Mouse (Mus musculus): Measurements from ENCODE around the gene Sapcd1. TPM values are rescaled to one million over a fixed set of nuclear protein-coding genes. Genes with fewer than 3 reads are reported as not detected.
A peak's percentile ranks its signal among the peaks of the same experiment; 100 is the strongest.

Gene Sapcd1
- polyA plus RNA-seq, 1 experiment from 2014 or later = 21.3 TPM

DNA sequence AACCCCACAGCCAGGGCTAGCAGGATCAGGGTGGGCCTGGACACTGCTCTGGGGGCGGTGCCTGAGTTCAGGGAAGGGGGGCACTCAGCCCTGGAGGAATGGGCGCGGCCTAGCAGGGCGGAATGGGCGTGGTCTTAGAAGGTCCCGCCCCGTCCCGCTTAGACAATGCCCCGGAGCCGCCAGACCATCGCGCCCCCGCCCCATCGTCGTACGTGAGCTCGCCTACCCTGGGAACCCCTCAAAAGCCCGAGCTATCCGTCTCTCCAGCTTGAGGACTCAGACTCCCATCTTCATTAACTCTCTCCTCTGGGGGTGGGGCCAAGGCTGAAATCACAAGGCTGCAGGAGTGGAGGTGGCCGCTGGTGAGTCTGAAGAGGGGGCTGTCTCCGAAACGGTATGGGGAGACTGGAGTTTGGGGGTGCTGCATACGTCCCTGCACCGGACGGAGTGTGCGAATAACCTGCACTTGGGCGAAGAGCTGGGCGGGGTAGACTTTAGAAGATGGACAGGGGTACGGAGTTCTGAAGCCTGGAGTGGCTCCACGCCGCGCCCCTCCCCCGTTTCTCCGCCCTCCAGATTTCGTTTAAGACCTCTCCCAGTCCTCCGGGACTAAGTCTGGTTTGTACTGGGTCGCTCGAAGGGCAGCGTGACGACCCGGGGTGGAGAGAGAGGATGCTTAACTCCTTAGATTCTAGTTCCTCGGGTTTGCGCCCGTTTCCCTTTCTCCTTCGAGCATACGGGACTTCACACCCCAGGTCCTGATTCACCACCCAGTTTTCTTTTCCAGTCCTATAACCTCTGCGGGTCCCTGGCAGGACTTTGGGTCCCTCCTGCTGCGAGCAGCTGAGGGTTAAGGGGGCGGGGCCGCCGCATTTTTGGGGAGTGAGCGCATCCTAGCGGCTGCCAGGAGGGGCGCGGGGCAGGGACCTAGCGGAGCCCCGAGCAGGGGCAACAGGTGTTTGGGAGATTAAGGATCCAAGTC, 31.4 kb upstream of the Sapcd1 start, which contains the start of gene Ddah2:
Gene Ddah2 (plus strand): TSS at position 125 of the 982 bp plus-strand sequence.
- H3K4me1 ChIP-seq (ENCODE audit: control insufficient read depth, insufficient read depth, low read length) = peaks cover 16% of the 10 kb centered on the region; the same call in 1 of the 2 replicates
- no peaks in the 10 kb centered on the region for H3K27me3 ChIP-seq (ENCODE audit: control insufficient read depth, insufficient read depth, low read length)
- peak within 1 kb of the TSS; percentile 88 for H3K4me2 ChIP-seq (replicated peaks; ENCODE audit: low read depth, low read length)
- peak within 1 kb of the TSS; percentile 83 for H3K9ac ChIP-seq (replicated peaks; ENCODE audit: low read depth, low read length)
- peak within 1 kb of the TSS; percentile 93 for H3K27ac ChIP-seq (ENCODE audit: low read length)
- ATAC-seq (ENCODE audit: insufficient number of reproducible peaks, insufficient read depth, low FRiP score, low read depth) = peak; percentile 89
- H3K4me3 ChIP-seq (ENCODE audit: low read depth, low read length) = peak within 1 kb of the TSS; percentile 87
- H3K36me3 ChIP-seq (ENCODE audit: control insufficient read depth, insufficient read depth, low read length) = peaks cover 54% of the 10 kb centered on the region
- under 1% methylated on average over 57 of the region's 57 CpGs for WGBS
- H3K9me3 ChIP-seq (ENCODE audit: control insufficient read depth, low read depth, low read length) = no peaks in the 10 kb centered on the region

DNA sequence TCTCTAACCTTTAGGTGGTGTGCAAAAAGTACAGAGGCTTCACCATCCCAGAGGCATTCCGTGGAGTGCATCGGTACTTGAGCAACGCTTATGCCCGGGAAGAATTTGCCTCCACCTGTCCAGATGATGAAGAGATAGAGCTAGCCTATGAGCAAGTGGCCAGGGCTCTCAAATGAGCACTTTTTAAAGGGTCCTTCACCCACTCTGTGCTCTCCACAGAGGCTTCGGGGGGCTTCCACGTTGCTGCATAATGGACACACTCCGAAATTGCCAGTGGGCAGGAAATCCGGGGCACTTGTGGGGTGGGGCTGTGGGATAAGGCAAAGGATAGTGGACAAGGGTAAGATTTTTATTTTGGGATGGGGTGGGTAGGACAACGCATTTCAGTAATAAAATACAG, 30.5 kb upstream of the Sapcd1 start:
- Histone ChIP-seq H3K4me3 (ENCODE audit: low read depth, low read length) (no peak overlapping the region), H3K9me3 (ENCODE audit: control insufficient read depth, low read depth, low read length) (no peaks in the 10 kb centered on the region), H3K4me2 (replicated peaks; ENCODE audit: low read depth, low read length) (peak overlapping the region; percentile 88; the same call in 1 of the 2 replicates), H3K9ac (replicated peaks; ENCODE audit: low read depth, low read length) (no peak overlapping the region), H3K4me1 (ENCODE audit: control insufficient read depth, insufficient read depth, low read length) (peaks cover 13% of the 10 kb centered on the region; the same call in 1 of the 2 replicates), H3K27ac (ENCODE audit: low read length) (no peak overlapping the region), H3K36me3 (ENCODE audit: control insufficient read depth, insufficient read depth, low read length) (peaks cover 62% of the 10 kb centered on the region), H3K27me3 (ENCODE audit: control insufficient read depth, insufficient read depth, low read length) (no peaks in the 10 kb centered on the region)
- 46% methylated on average over 9 of the region's 9 CpGs for WGBS
- ATAC-seq (ENCODE audit: insufficient number of reproducible peaks, insufficient read depth, low FRiP score, low read depth) = no peak

DNA sequence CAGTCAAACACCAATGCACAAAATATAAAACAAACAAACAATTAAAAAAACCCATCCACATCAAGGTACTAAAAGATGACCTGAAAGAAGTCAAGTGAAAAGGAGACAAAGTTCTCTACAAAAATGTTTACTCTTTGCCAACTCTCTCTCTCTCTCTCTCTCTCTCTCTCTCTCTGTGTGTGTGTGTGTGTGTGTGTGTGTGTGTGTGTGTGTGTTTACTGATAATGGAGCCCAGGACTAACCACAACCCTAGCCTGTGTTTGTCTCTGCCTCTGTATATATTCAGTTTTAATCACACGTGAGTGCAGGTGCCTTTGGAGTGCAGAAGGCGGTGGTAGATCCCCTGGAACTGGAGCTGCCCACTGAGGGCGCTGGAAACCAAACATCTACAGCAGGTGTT, 29.3 kb upstream of the Sapcd1 start:
- H3K36me3 ChIP-seq (ENCODE audit: control insufficient read depth, insufficient read depth, low read length) = peaks cover 74% of the 10 kb centered on the region
- H3K9ac ChIP-seq (replicated peaks; ENCODE audit: low read depth, low read length) = no peak overlapping the region
- H3K4me2 ChIP-seq (replicated peaks; ENCODE audit: low read depth, low read length) = no peak overlapping the region
- H3K27ac ChIP-seq (ENCODE audit: low read length) = no peak overlapping the region
- no peak for ATAC-seq (ENCODE audit: insufficient number of reproducible peaks, insufficient read depth, low FRiP score, low read depth)
- H3K27me3 ChIP-seq (ENCODE audit: control insufficient read depth, insufficient read depth, low read length) = no peaks in the 10 kb centered on the region
- WGBS = 67% methylated on average over 3 of the region's 3 CpGs
- H3K4me1 ChIP-seq (ENCODE audit: control insufficient read depth, insufficient read depth, low read length) = peaks cover 21% of the 10 kb centered on the region; the same call in 1 of the 2 replicates
- H3K4me3 ChIP-seq (ENCODE audit: low read depth, low read length) = no peak overlapping the region
- no peaks in the 10 kb centered on the region for H3K9me3 ChIP-seq (ENCODE audit: control insufficient read depth, low read depth, low read length)

DNA sequence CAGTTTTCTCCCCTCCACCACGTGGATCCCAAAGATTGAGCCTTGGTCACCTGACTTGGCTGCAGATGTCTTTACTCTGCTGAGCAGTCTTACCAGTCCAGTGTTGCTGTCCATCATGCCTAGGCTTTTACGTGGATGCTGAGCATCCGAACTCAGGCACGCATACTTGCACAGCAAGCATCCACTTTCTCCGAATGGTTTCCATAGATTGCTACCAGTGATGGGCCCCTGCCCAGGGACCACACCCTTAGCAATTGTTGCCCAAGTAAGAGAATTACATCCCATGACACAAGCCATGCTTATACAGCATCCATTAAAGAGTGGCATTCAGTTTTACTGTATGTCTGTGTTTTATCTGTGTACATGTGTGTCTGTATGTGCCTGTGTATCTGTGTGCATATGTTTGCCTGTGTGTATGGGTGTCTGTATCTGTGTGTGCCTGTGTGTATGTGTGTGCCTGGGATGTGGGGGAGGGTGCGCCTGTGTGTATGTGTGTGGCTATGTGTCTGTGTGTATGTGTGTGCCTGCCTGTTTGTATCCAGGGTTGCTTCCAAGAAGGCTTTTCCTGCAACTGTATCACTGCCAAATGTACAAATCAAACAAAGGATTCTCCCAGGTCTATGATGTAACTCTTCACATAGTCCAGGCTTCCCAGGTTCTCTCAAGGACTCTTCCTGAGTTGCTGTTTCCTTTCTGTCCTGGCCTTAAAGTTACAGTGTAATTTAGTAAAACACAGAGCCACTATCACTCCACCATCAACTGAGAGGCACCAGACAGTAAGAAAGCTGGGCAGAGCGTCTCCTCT, 28.1 kb upstream of the Sapcd1 start:
- Histone ChIP-seq H3K36me3 (ENCODE audit: control insufficient read depth, insufficient read depth, low read length) (peaks cover 63% of the 10 kb centered on the region), H3K9me3 (ENCODE audit: control insufficient read depth, low read depth, low read length) (no peaks in the 10 kb centered on the region), H3K27me3 (ENCODE audit: control insufficient read depth, insufficient read depth, low read length) (no peaks in the 10 kb centered on the region), H3K27ac (ENCODE audit: low read length) (no peak overlapping the region), H3K9ac (replicated peaks; ENCODE audit: low read depth, low read length) (no peak overlapping the region), H3K4me2 (replicated peaks; ENCODE audit: low read depth, low read length) (no peak overlapping the region), H3K4me3 (ENCODE audit: low read depth, low read length) (no peak overlapping the region), H3K4me1 (ENCODE audit: control insufficient read depth, insufficient read depth, low read length) (peaks cover 20% of the 10 kb centered on the region; the same call in 1 of the 2 replicates)
- no peak for ATAC-seq (ENCODE audit: insufficient number of reproducible peaks, insufficient read depth, low FRiP score, low read depth)
- 95% methylated on average over 7 of the region's 7 CpGs for WGBS

DNA sequence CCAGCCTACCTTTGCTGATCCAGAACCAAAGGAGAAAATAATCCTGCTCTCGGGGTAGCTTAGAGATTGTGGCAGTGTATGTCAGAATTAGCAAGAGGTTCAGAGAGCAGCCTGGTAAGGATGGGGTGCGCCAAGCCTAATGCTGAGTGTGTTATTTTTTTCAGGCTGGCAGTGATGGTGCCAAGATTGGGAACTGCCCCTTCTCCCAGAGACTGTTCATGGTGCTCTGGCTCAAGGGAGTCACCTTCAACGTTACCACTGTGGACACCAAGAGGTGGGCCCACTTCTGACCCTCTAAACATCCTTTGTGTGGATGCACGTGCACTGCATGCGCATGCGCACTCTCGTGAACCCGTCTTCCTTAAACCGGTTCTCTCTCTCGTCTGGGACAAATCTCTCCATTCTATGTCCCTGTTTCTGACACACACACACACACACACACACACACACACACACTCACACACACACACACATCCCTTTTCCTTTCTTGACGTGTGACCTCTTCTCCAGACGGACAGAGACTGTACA, 24.5 kb upstream of the Sapcd1 start:
- H3K4me1 ChIP-seq (ENCODE audit: control insufficient read depth, insufficient read depth, low read length) = peaks cover 32% of the 10 kb centered on the region

DNA sequence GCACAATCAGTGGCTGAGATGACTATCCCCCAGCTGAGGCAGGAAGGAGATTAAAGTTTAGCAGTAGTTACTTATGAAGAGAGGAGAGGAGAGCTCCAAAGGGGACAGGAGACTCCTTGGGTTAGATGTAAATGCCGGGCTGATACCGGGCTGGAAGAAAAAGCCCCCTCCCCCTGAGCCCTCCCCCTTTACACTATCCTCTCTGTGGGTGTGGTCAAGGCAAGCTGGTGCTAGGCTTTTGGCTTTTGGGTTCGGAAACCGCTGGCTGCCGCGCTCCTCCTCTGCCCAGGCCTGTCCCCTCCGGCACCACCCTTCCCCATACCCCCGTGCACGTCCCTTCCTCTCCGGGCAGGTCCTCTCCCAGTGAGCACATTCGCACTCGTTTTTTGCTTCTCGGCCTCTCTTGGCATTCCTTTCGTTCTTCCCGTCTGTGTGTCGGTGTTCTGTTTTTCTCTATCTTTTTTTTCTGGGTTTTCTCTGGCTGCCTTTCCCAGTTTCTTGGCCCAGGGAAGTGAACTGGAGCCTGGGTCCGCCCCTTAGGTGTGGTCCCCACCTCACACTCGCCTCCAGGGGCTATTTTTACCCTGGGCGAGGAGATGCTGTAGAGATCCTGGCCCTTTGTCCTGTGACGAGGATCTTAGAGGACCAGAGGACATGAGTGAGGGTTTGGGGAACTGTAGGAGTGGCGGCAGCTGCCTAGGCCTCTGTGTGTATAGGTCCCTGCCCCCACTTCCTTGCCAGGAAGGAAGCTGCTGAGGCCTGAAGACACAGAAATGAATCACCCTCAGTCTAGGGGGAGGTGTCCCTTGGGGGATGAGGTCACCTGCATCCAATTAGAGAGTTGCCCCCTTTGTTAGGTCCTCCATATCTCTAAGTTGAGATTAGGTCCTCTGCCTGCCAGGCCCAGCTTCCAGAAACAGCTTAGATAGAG, 23.6 kb upstream of the Sapcd1 start:
- H3K4me3 ChIP-seq (ENCODE audit: low read depth, low read length) = peak overlapping the region; percentile 78
- H3K27me3 ChIP-seq (ENCODE audit: control insufficient read depth, insufficient read depth, low read length) = no peaks in the 10 kb centered on the region
- peaks cover 37% of the 10 kb centered on the region for H3K4me1 ChIP-seq (ENCODE audit: control insufficient read depth, insufficient read depth, low read length)
- H3K9me3 ChIP-seq (ENCODE audit: control insufficient read depth, low read depth, low read length) = no peaks in the 10 kb centered on the region
- H3K9ac ChIP-seq (replicated peaks; ENCODE audit: low read depth, low read length) = peak overlapping the region; percentile 45
- peak overlapping the region; percentile 100 for H3K27ac ChIP-seq (ENCODE audit: low read length)
- H3K4me2 ChIP-seq (replicated peaks; ENCODE audit: low read depth, low read length) = peak overlapping the region; percentile 90
- WGBS = under 1% methylated on average over 21 of the region's 21 CpGs
- H3K36me3 ChIP-seq (ENCODE audit: control insufficient read depth, insufficient read depth, low read length) = peaks cover 41% of the 10 kb centered on the region
- peak; percentile 59 for ATAC-seq (ENCODE audit: insufficient number of reproducible peaks, insufficient read depth, low FRiP score, low read depth)

More for the DNA sequence above, 24.5 kb upstream of the Sapcd1 start:
- Histone ChIP-seq H3K4me2 (replicated peaks; ENCODE audit: low read depth, low read length) (peak overlapping the region; percentile 90), H3K9ac (replicated peaks; ENCODE audit: low read depth, low read length) (peak overlapping the region; percentile 45), H3K36me3 (ENCODE audit: control insufficient read depth, insufficient read depth, low read length) (peaks cover 47% of the 10 kb centered on the region), H3K9me3 (ENCODE audit: control insufficient read depth, low read depth, low read length) (no peaks in the 10 kb centered on the region), H3K4me3 (ENCODE audit: low read depth, low read length) (peak overlapping the region; percentile 78), H3K27me3 (ENCODE audit: control insufficient read depth, insufficient read depth, low read length) (no peaks in the 10 kb centered on the region), H3K27ac (ENCODE audit: low read length) (peak overlapping the region; percentile 100)
- ATAC-seq (ENCODE audit: insufficient number of reproducible peaks, insufficient read depth, low FRiP score, low read depth) = no peak
- 71% methylated on average over 12 of the region's 12 CpGs for WGBS

DNA sequence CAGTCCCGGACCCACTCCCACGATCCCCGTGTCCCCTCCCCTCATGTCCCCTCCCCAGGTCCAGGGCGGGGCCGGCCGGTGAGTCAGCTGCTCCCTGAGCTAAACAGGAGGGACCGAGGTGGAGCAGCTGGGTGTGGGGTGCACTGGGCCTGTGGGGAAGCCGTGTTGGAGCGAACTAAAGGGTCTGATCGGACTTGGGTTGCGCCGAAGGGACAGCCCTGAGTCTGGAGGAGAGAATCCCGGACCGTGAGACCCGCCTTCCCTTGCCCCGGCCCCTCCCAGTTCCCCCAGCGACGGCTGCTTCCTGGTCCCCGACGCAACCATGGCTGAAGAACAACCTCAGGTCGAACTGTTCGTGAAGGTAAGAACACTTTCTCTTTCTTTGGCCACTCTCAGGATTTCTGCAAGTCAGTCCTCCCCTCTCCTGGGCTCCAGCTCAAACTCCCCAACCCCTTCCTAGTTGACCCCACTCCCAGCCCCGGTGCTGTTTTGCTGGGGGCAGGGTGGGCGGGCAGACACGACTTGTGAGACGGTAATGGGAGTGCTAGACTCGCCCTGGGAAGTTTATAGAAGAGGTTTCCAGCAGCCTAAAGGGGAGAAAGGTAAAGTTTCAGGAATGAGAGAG, 22.4 kb upstream of the Sapcd1 start:
- Histone ChIP-seq H3K4me1 (ENCODE audit: control insufficient read depth, insufficient read depth, low read length) (peaks cover 44% of the 10 kb centered on the region), H3K4me3 (ENCODE audit: low read depth, low read length) (peak overlapping the region; percentile 78), H3K36me3 (ENCODE audit: control insufficient read depth, insufficient read depth, low read length) (peaks cover 29% of the 10 kb centered on the region), H3K9me3 (ENCODE audit: control insufficient read depth, low read depth, low read length) (no peaks in the 10 kb centered on the region), H3K9ac (replicated peaks; ENCODE audit: low read depth, low read length) (peak overlapping the region; percentile 82), H3K27ac (ENCODE audit: low read length) (peak overlapping the region; percentile 100), H3K27me3 (ENCODE audit: control insufficient read depth, insufficient read depth, low read length) (no peaks in the 10 kb centered on the region), H3K4me2 (replicated peaks; ENCODE audit: low read depth, low read length) (peak overlapping the region; percentile 90)
- ATAC-seq (ENCODE audit: insufficient number of reproducible peaks, insufficient read depth, low FRiP score, low read depth) = peak; percentile 34; the same call in 1 of the 2 replicates
- under 1% methylated on average over 25 of the region's 27 CpGs for WGBS
